In the genomic region with DNA sequence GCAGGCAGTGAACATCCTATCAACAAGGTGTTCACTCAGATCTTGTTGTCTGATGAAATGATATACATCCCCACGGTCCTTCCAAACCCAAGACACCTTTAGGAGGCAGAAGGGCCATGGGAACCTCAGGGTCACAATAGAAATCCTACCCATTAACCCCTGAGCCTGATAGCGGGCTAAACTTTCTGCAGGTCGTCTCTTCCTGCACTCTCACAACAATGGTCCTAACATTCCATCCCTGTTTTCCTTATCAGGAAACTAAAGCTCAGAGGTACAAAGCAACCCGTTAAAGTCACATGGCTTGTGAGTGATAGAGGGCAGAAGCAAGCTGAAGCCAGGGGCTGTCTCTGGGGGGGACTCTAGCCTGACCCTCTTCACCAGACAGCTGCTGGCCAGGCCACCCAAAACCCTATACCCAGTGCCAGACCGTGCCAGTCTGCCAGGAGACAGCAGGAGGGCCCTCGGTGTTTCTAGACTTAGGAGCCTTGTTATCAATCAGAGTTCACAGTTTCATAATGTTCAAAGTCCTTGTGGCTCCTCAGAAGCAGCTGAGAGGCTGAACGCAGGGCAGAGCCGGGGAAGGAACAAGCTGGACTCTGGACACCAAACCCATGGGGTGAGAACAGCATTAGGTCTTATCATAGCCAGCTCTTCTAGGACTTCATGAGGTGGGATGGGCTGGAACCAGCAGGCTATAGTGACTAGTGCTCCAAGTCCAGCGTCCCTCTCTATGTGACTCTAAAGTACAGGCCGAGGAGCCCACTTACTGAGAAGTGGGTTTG, we compare ENCODE assay signal across 23 mouse cellular contexts. TPM values are rescaled to one million over a fixed set of nuclear protein-coding genes. Genes with fewer than 3 reads are reported as not detected.
DNase-seq lines count a peak whose midpoint lies in the region; ATAC-seq and TF ChIP-seq lines count a peak whose summit lies in the region.
"Had no signal": no experiment of that assay in that cellular context is flagged by ENCODE, and none has a peak within 500 bp of the region (broad histone marks: within the 10 kb centered on the region; RNA-seq: fewer than 3 reads in every experiment).

No protein-coding gene starts in this region.

- H3K4me2 ChIP-seq in midbrain, embryonic 11.5 days, result no peak overlapping the region
- H3K4me2 ChIP-seq in midbrain, postnatal 0 days (ENCODE audit: low read depth, low read length, poor library complexity, severe bottlenecking), result no peak overlapping the region
- H3K4me2 ChIP-seq in kidney, embryonic 16.5 days (replicated peaks; ENCODE audit: low read depth, low read length), result no peak overlapping the region
- H3K4me2 ChIP-seq in midbrain, embryonic 13.5 days (replicated peaks), result no peak overlapping the region
- H3K4me2 ChIP-seq: embryonic facial prominence, embryonic 15.5 days; hindbrain, embryonic 14.5 days; limb, embryonic 15.5 days; neural tube, embryonic 15.5 days had no signal

- peak; percentile 64 for DNase-seq in midbrain, embryonic 11.5 days (ENCODE audit: low spot score, missing footprints)
- DNase-seq in midbrain, postnatal 0 days (ENCODE audit: low spot score), result no peak
- DNase-seq in large intestine, adult 2 months (ENCODE audit: low read depth, low spot score), result peak; percentile 72
- no peak for DNase-seq in ovary, postnatal 14 days (ENCODE audit: low spot score)
- DNase-seq in urinary bladder, postnatal 4 days (ENCODE audit: low spot score in 2 of 2), result no peak
- DNase-seq: adrenal gland, postnatal 25 days; cerebellum, adult 11 months; cerebellum, postnatal 14 days; gastrocnemius, adult 2 months; heart, adult 11 months; heart, postnatal 36 days; liver, postnatal 0 days; lung, postnatal 10 days; midbrain, embryonic 14.5 days; right cerebral cortex, postnatal 4 days; thymus, postnatal 36 days had no signal

- no peak overlapping the region for H3K4me3 ChIP-seq in midbrain, embryonic 11.5 days (ENCODE audit: low read depth, low read length)
- H3K4me3 ChIP-seq in midbrain, postnatal 0 days (ENCODE audit: low read depth, low read length), result no peak overlapping the region
- H3K4me3 ChIP-seq in kidney, embryonic 16.5 days (ENCODE audit: low read length), result no peak overlapping the region
- H3K4me3 ChIP-seq in midbrain, embryonic 13.5 days (replicated peaks), result no peak overlapping the region
- H3K4me3 ChIP-seq: embryonic facial prominence, embryonic 15.5 days; gastrocnemius, adult 2 months; limb, embryonic 15.5 days; myocyte; neural tube, embryonic 15.5 days had no signal

- TF ChIP-seq CTCF in midbrain, postnatal 0 days (IDR thresholded peaks at IDR 0.05), result no peak

- no peaks in the 10 kb centered on the region for H3K9me3 ChIP-seq in midbrain, embryonic 11.5 days (ENCODE audit: control insufficient read depth, low read length)
- H3K9me3 ChIP-seq in midbrain, postnatal 0 days (ENCODE audit: low read length), result no peaks in the 10 kb centered on the region
- H3K9me3 ChIP-seq in kidney, embryonic 16.5 days (ENCODE audit: low read length), result no peaks in the 10 kb centered on the region
- H3K9me3 ChIP-seq in midbrain, embryonic 13.5 days, result no peaks in the 10 kb centered on the region
- H3K9me3 ChIP-seq: embryonic facial prominence, embryonic 15.5 days; limb, embryonic 15.5 days; neural tube, embryonic 15.5 days had no signal

- no peaks in the 10 kb centered on the region for H3K36me3 ChIP-seq in midbrain, embryonic 11.5 days (ENCODE audit: control insufficient read depth, insufficient read depth, low read length)
- no peaks in the 10 kb centered on the region for H3K36me3 ChIP-seq in midbrain, postnatal 0 days (ENCODE audit: insufficient read depth, low read length)
- H3K36me3 ChIP-seq in kidney, embryonic 16.5 days (ENCODE audit: insufficient read depth, low read length), result no peaks in the 10 kb centered on the region
- no peaks in the 10 kb centered on the region for H3K36me3 ChIP-seq in midbrain, embryonic 13.5 days
- H3K36me3 ChIP-seq: embryonic facial prominence, embryonic 15.5 days; limb, embryonic 15.5 days; neural tube, embryonic 15.5 days had no signal

- 80% methylated on average over 10 of the region's 10 CpGs for WGBS in midbrain, embryonic 11.5 days
- 77% methylated on average over 10 of the region's 10 CpGs for WGBS in midbrain, postnatal 0 days
- 65% methylated on average over 10 of the region's 10 CpGs for WGBS in kidney, embryonic 16.5 days
- 26% methylated on average over 10 of the region's 10 CpGs for WGBS in large intestine, adult 2 months
- WGBS in midbrain, embryonic 13.5 days, result 76% methylated on average over 10 of the region's 10 CpGs

- H3K9ac ChIP-seq in midbrain, embryonic 11.5 days (ENCODE audit: low read length), result no peak overlapping the region
- H3K9ac ChIP-seq in midbrain, postnatal 0 days (replicated peaks; ENCODE audit: low read length, poor library complexity, severe bottlenecking), result no peak overlapping the region
- no peak overlapping the region for H3K9ac ChIP-seq in kidney, embryonic 16.5 days (replicated peaks; ENCODE audit: low read length)
- no peak overlapping the region for H3K9ac ChIP-seq in midbrain, embryonic 13.5 days (replicated peaks)
- H3K9ac ChIP-seq: embryonic facial prominence, embryonic 15.5 days; hindbrain, embryonic 14.5 days; limb, embryonic 15.5 days; liver, postnatal 0 days; neural tube, embryonic 15.5 days had no signal

- no peaks in the 10 kb centered on the region for H3K4me1 ChIP-seq in midbrain, embryonic 11.5 days (ENCODE audit: control insufficient read depth, insufficient read depth, low read length)
- H3K4me1 ChIP-seq in midbrain, postnatal 0 days (ENCODE audit: insufficient read depth, low read length), result no peaks in the 10 kb centered on the region; the same call in 1 of the 2 replicates
- H3K4me1 ChIP-seq in kidney, embryonic 16.5 days (ENCODE audit: insufficient read depth, low read length), result peaks cover 37% of the 10 kb centered on the region
- peaks cover 25% of the 10 kb centered on the region for H3K4me1 ChIP-seq in midbrain, embryonic 13.5 days (replicated peaks)

- H3K27me3 ChIP-seq in midbrain, embryonic 11.5 days (ENCODE audit: control insufficient read depth, insufficient read depth, low read length), result no peaks in the 10 kb centered on the region
- H3K27me3 ChIP-seq in midbrain, postnatal 0 days (ENCODE audit: insufficient read depth, low read length), result no peaks in the 10 kb centered on the region
- no peaks in the 10 kb centered on the region for H3K27me3 ChIP-seq in kidney, embryonic 16.5 days (ENCODE audit: insufficient read depth, low read length)
- no peaks in the 10 kb centered on the region for H3K27me3 ChIP-seq in midbrain, embryonic 13.5 days
- H3K27me3 ChIP-seq: embryonic facial prominence, embryonic 15.5 days; limb, embryonic 15.5 days; neural tube, embryonic 15.5 days had no signal

- ATAC-seq in midbrain, embryonic 11.5 days (ENCODE audit: low FRiP score), result no peak
- no peak for ATAC-seq in midbrain, postnatal 0 days (ENCODE audit: low FRiP score)
- no peak for ATAC-seq in kidney, embryonic 16.5 days (ENCODE audit: low FRiP score, low TSS enrichment)
- no peak for ATAC-seq in midbrain, embryonic 13.5 days
- ATAC-seq: liver, postnatal 0 days had no signal

- H3K27ac ChIP-seq in midbrain, embryonic 11.5 days (ENCODE audit: low read depth, low read length), result no peak overlapping the region
- no peak overlapping the region for H3K27ac ChIP-seq in midbrain, postnatal 0 days (ENCODE audit: low read depth, low read length)
- peak overlapping the region; percentile 79 for H3K27ac ChIP-seq in kidney, embryonic 16.5 days (ENCODE audit: low read length)
- no peak overlapping the region for H3K27ac ChIP-seq in midbrain, embryonic 13.5 days
- H3K27ac ChIP-seq: embryonic facial prominence, embryonic 15.5 days; gastrocnemius, adult 2 months; hindbrain, embryonic 14.5 days; limb, embryonic 15.5 days; neural tube, embryonic 15.5 days had no signal

RNA-seq across cellular contexts. Expression of a gene that starts 14.5 kb away (rescaled TPM):
- 4.0 and 4.7 TPM in 2 replicates for polyA plus RNA-seq in midbrain, embryonic 11.5 days (2014; fragmentation: Nextera tagmentation; extraction: Ambion mirVana)
- 46.2 and 56.8 TPM in 2 replicates for total RNA-seq in midbrain, postnatal 0 days (2014; rRNA removed)
- polyA plus RNA-seq in midbrain, postnatal 0 days (2015; fragmentation: Nextera tagmentation; extraction: Ambion mirVana), result 7.7 TPM in 2 replicates
- polyA plus RNA-seq in kidney, embryonic 16.5 days (2015; fragmentation: Nextera tagmentation; extraction: Ambion mirVana), result 2.5 and 3.3 TPM in 2 replicates
- polyA plus RNA-seq in large intestine, adult 2 months (2012; rRNA removed), result 15.1 and 42.2 TPM in 2 replicates
- polyA plus RNA-seq in midbrain, embryonic 13.5 days (2015; fragmentation: Nextera tagmentation; extraction: Ambion mirVana), result 6.4 and 7.8 TPM in 2 replicates

RNA-seq across cellular contexts. Expression of a gene that starts 46.1 kb away (rescaled TPM):
- polyA plus RNA-seq in midbrain, embryonic 11.5 days (2014; fragmentation: Nextera tagmentation; extraction: Ambion mirVana), result not detected in 2 replicates
- 0.22 and 0.24 TPM in 2 replicates for total RNA-seq in midbrain, postnatal 0 days (2014; rRNA removed)
- polyA plus RNA-seq in midbrain, postnatal 0 days (2015; fragmentation: Nextera tagmentation; extraction: Ambion mirVana), result not detected in 2 replicates
- 0.27 and 0.32 TPM in 2 replicates for polyA plus RNA-seq in kidney, embryonic 16.5 days (2015; fragmentation: Nextera tagmentation; extraction: Ambion mirVana)
- 2.5 and 7.4 TPM in 2 replicates for polyA plus RNA-seq in large intestine, adult 2 months (2012; rRNA removed)
- polyA plus RNA-seq in midbrain, embryonic 13.5 days (2015; fragmentation: Nextera tagmentation; extraction: Ambion mirVana), result 0.10 TPM in 1 of 2 replicates, not detected in the other
- polyA plus RNA-seq: midbrain, embryonic 14.5 days had no signal

Comparison
In these comparisons a context has a peak if more than half of its experiments do, and no peak if none do; other contexts are left out.
1. DNase-seq: peak in midbrain, embryonic 11.5 days (single experiment) and large intestine, adult 2 months (single experiment); none in midbrain, postnatal 0 days (single experiment), ovary, postnatal 14 days (single experiment) and urinary bladder, postnatal 4 days (0 of 2).